Mouse (Mus musculus) thymus, adult 2 months (tissue): ENCODE results near the gene Dctn1. TPM values are rescaled to one million over a fixed set of nuclear protein-coding genes. Genes with fewer than 3 reads are reported as not detected.

ENCODE experiments used
- DNase-seq: peaks from one replicate; pipeline ENCODE4 v3.0.0; 2021
- H3K27ac ChIP-seq: fragments of 200-500 bp; 2 replicates; pipeline ENCODE4 v1.5.1; 2012; ENCODE audit warnings: low read length, control low read depth; ENCODE audit not compliant: control insufficient read depth, insufficient read depth
- H3K27me3 ChIP-seq: fragments of 200-500 bp; 2 replicates; pipeline ENCODE4 v1.6.1; 2012; ENCODE audit warnings: mild to moderate bottlenecking, low read length, moderate library complexity, mixed read lengths; ENCODE audit not compliant: control insufficient read depth, insufficient read depth
- H3K36me3 ChIP-seq: fragments of 200-500 bp; 2 replicates; pipeline ENCODE4 v1.6.1; 2012; ENCODE audit warnings: mild to moderate bottlenecking, low read length, moderate library complexity; ENCODE audit not compliant: control insufficient read depth, insufficient read depth
- H3K4me1 ChIP-seq: fragments of 200-500 bp; replicated peaks from 2 replicates; pipeline ENCODE4 v1.6.1; 2012; ENCODE audit warnings: low read length; ENCODE audit not compliant: control insufficient read depth, insufficient read depth
- H3K4me3 ChIP-seq: fragments of 200-500 bp; 2 replicates; pipeline ENCODE4 v1.5.1; 2012; ENCODE audit warnings: mild to moderate bottlenecking, low read length, control low read depth, moderate library complexity; ENCODE audit not compliant: control insufficient read depth, insufficient read depth
- CTCF ChIP-seq: fragments of 200-500 bp; IDR thresholded peaks from 2 replicates; pipeline ENCODE4 v1.5.1; 2012; ENCODE audit warnings: mild to moderate bottlenecking, control low read depth, low read length, moderate library complexity, borderline replicate concordance; ENCODE audit not compliant: control insufficient read depth, poor library complexity, insufficient read depth; ENCODE audit errors: extremely low read depth
- POLR2A ChIP-seq: fragments of 200-500 bp; IDR thresholded peaks from 2 replicates; pipeline ENCODE4 v1.6.1; 2012; ENCODE audit warnings: mild to moderate bottlenecking, low read length, control low read depth, moderate library complexity; ENCODE audit not compliant: control insufficient read depth, poor library complexity, insufficient read depth; ENCODE audit errors: extremely low read depth
- WGBS: fragments of 180-500 bp; shearing (Covaris S2); methylation state at CpG from one replicate; pipeline ENCODE4 v1.1.7; 2018; 5-methylcytosine and 5-hydroxymethylcytosine counted together
- polyA plus RNA-seq: library from polyadenylated mRNA; depleted of rRNA; stranded (reverse); fragments of >200 nt; gene quantifications from 2 replicates; pipeline ENCODE4 v1.2.3, GENCODE M21; 2012

The Dctn1 gene
- polyA plus RNA-seq, 1 experiment: 166 TPM

DNA sequence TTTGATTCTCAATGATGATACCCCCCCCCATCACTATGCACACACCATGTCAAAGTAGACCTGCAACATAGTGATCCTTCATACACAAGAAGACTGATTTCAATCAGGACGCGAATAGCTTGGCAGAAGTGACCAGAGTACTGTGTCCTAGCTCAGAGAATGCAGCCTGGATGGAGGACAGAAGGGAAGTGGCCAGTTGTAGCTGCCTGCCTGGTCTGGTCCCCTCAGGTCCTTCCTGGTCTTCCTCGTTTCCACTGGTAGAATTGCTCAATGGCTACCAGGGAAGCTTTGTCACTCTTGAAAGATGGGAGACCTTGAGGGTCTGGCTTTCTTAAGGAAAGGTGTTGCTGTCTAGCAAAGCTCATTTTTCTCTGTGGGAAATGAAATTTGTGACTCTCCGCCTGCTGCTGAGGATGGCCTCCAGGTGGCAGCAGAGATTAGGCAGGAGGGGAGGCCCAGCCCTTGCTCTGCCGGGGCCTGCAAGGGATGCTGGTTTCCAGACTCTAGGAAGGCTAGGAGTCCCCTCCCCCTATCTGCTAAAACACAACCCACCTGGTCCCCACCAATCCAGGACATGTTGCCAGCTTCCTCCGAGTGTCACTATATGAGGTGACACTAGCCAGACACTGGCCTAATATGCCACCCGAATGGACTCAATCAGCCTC, 49.4 kb downstream of the Dctn1 start:
- TF ChIP-seq POLR2A (no peak), CTCF (peak; percentile 79)
- no peak overlapping the region for H3K27ac ChIP-seq
- H3K27me3 ChIP-seq: no peaks in the 10 kb centered on the region
- no peaks in the 10 kb centered on the region for H3K4me1 ChIP-seq
- WGBS: 31% methylated on average over 7 of the region's 7 CpGs
- H3K36me3 ChIP-seq: no peaks in the 10 kb centered on the region
- H3K4me3 ChIP-seq: no peak overlapping the region
- peak; percentile 63 for DNase-seq

DNA sequence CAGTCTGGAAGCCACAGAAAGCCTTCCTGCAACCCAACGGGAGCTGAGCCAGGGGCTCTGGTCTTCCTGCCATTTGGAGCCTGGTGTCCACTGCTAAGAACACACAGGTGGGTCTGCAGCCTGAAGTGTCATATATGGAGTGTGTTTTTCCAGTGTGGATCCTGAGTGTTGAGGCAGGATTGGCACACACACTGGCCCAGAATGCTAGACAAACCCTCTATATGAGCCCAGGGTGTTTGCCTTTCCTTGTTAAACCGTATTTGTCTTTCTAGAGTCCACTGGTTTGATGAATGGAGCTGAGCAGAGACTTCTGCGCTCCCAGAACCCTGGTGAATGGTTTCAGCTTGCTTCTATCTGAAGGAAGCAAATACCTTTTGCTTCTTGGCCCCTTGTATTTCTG, 54.1 kb downstream of the Dctn1 start, which contains the start of gene Slc4a5:
Gene Slc4a5, plus strand, starts transcription at position 15 of the 400 bp plus-strand sequence.
- WGBS: 83% methylated on average over 3 of the region's 3 CpGs
- Histone ChIP-seq H3K4me3 (no peak within 1 kb of the TSS), H3K27ac (no peak within 1 kb of the TSS), H3K4me1 (no peaks in the 10 kb centered on the region), H3K36me3 (no peaks in the 10 kb centered on the region), H3K27me3 (no peaks in the 10 kb centered on the region)
- DNase-seq: no peak
- TF ChIP-seq CTCF (no peak), POLR2A (no peak)

DNA sequence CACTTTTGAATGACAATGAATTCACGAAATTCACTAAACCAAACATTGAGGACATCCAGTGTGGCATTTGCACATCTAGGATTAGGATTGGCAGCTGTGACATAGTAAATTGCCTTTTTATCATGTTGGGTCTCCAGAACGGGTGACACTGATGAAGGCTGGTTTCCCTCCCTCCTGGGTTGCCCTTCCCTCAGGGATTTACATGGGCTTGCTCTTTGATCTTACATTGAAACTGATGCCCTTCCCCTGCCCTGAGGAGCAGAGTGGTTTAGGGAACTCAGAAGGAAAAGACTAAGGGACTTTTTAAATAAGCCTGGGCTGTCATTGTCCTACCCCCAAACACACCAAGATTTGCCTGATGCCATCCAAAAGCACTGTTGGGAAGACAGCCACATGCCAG, 65.8 kb downstream of the Dctn1 start:
- 84% methylated on average over 2 of the region's 2 CpGs for WGBS
- no peaks in the 10 kb centered on the region for H3K27me3 ChIP-seq

DNA sequence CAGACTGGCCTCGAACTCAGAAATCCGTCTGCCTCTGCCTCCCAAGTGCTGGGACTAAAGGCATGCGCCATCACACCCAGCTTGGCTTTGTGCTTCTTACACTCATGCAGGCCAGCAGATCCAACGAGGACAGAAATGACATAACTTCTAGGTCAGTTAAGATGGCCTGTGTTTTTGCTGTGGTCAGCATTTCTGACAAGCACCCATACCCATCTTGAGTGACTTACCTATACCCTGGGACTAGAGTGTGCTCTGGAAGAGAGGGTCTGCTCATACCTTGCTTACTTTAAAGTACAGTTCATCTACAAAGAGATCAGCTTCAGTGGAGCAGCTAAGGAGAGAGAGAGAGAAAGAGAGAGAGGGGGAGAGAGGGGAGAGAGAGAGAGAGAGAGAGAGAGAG, 67.6 kb downstream of the Dctn1 start:
- Histone ChIP-seq H3K4me3 (no peak overlapping the region), H3K27me3 (no peaks in the 10 kb centered on the region), H3K27ac (no peak overlapping the region), H3K4me1 (no peaks in the 10 kb centered on the region), H3K36me3 (no peaks in the 10 kb centered on the region)
- 95% methylated on average over 4 of the region's 4 CpGs for WGBS
- TF ChIP-seq POLR2A (no peak), CTCF (no peak)
- no peak for DNase-seq

More for the DNA sequence above, 65.8 kb downstream of the Dctn1 start:
- TF ChIP-seq CTCF: no peak
- no peak for TF ChIP-seq POLR2A
- DNase-seq: no peak
- no peak overlapping the region for H3K4me3 ChIP-seq
- no peaks in the 10 kb centered on the region for H3K4me1 ChIP-seq
- no peak overlapping the region for H3K27ac ChIP-seq
- H3K36me3 ChIP-seq: no peaks in the 10 kb centered on the region

DNA sequence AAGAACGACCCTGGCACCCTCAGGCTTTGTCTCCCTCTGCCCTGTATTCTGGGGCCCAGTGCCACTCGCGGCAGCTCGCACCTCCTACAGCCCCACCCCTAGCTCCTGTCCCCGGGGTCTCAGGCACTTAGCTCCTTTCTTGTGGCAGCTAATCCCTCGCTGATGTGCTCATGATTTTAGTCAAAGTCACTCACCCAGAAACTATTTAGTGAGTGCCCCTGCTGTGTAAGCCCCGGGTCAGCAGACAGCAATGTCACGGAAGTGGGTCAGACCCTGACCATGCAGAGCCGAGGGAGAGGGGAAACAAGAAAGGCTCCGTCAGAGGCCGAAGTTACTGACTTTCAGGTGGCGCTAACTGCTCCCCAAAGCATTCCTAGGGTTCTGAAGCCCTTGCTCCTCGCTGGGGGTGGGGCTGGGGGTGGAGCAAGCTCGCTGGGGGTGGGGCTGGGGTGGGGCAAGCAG, 68.6 kb downstream of the Dctn1 start:
- 14% methylated on average over 14 of the region's 14 CpGs for WGBS
- no peaks in the 10 kb centered on the region for H3K27me3 ChIP-seq

DNA sequence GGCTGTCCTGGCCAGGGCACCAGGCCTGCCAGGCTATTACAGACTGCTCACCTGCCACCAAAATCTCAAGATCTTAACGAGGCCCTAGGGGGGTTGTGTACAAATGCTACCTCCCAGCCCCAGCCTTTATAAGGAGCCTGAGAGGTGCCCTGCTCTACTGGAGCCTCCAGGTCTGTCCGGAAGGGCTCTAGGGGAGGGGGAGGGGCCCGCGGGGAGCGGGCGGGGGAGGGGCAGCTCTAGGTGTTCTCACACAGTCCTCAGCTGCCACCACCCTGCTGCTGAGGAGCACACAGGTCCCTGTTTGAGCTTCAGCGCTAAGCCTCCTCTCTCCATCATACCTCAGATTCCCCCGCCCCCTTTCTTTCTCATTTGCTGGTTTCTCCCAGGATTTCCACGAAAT, 71.4 kb downstream of the Dctn1 start:
- no peaks in the 10 kb centered on the region for H3K4me1 ChIP-seq
- no peak for DNase-seq
- WGBS: 20% methylated on average over 9 of the region's 9 CpGs
- no peaks in the 10 kb centered on the region for H3K27me3 ChIP-seq
- H3K27ac ChIP-seq: no peak overlapping the region
- H3K36me3 ChIP-seq: no peaks in the 10 kb centered on the region
- TF ChIP-seq CTCF (no peak), POLR2A (no peak)
- no peak overlapping the region for H3K4me3 ChIP-seq

More for the DNA sequence above, 68.6 kb downstream of the Dctn1 start:
- TF ChIP-seq CTCF: no peak
- no peak for TF ChIP-seq POLR2A
- no peak for DNase-seq
- no peak overlapping the region for H3K27ac ChIP-seq
- H3K4me1 ChIP-seq: no peaks in the 10 kb centered on the region
- no peak overlapping the region for H3K4me3 ChIP-seq
- H3K36me3 ChIP-seq: no peaks in the 10 kb centered on the region
